Mouse (Mus musculus): ENCODE measurements around the gene Nae1.

Nae1 gene

GRCm38 (mm10) chr8:104529671-104530070 is 4.8 kb downstream of the Nae1 start:
- no peak for DNase-seq (ENCODE audit: low read depth)

GRCm38 (mm10) chr8:104517872-104518271 is 16.6 kb downstream of the Nae1 start:
- no peak for DNase-seq (ENCODE audit: low read depth)

- DNase-seq (ENCODE audit: low read depth): no peak
These were observed 24.3 kb downstream of the Nae1 start for GRCm38 (mm10) chr8:104510134-104510533.

- no peak for DNase-seq (ENCODE audit: low read depth)
These were observed 25.1 kb downstream of the Nae1 start, which contains the start of gene Terb1 for GRCm38 (mm10) chr8:104509061-104510006. Terb1 (minus strand) TSS chr8:104509910.

GRCm38 (mm10) chr8:104479091-104479490 is 55.3 kb downstream of the Nae1 start:
- no peak for DNase-seq (ENCODE audit: low read depth)

- DNase-seq (ENCODE audit: low read depth): no peak
These were observed 62.0 kb downstream of the Nae1 start for GRCm38 (mm10) chr8:104472465-104472864.

- no peak for DNase-seq (ENCODE audit: low read depth)
These were observed 67.0 kb downstream of the Nae1 start for GRCm38 (mm10) chr8:104467463-104467862.

Measured in c-Kit-positive CD71-positive TER-119-negative erythroid progenitor cells, embryonic 14.5 days (primary cell).